ENCODE assay signal across 1 mouse cellular context in genomic region chr11:93968005-93968847, GRCm38 (mm10).
TF ChIP-seq lines count a peak whose summit lies in the region.

Gene Gm20390 (minus strand): TSS chr11:93968293.
Gene Nme1 (minus strand): TSS chr11:93968521.

TF ChIP-seq in CH12.LX, 34 proteins besides CTCF, POLR2A, EP300 and RAD21 (continued from another document):
- TF ChIP-seq SIN3A (IDR thresholded peaks at IDR 0.05; ENCODE audit: low read length): peak; percentile 100
- TF ChIP-seq CHD2 (IDR thresholded peaks at IDR 0.05; ENCODE audit: low read length): peak; percentile 83
- peak; percentile 17; the same call in 1 of the 2 replicates for TF ChIP-seq UBTF (IDR thresholded peaks at IDR 0.05; ENCODE audit: low read depth, low read length)
- TF ChIP-seq JUND (conservative IDR thresholded peaks at IDR 0.05; ENCODE audit: low read depth, low read length): peak; percentile 96
- TF ChIP-seq IRF4 (IDR thresholded peaks at IDR 0.05; ENCODE audit: low read depth, low read length): peak; percentile 94
- TF ChIP-seq MAZ (IDR thresholded peaks at IDR 0.05; ENCODE audit: low read depth, low read length): peak; percentile 99
- peak; percentile 94 for TF ChIP-seq ZNF384 (IDR thresholded peaks at IDR 0.05; ENCODE audit: low read depth, low read length)
- TF ChIP-seq TBP (conservative IDR thresholded peaks at IDR 0.05; ENCODE audit: low read depth, low read length): peak; percentile 90
- TF ChIP-seq PAX5 (IDR thresholded peaks at IDR 0.05; ENCODE audit: low read length): no peak
- peak; percentile 66 for TF ChIP-seq ZC3H11A (IDR thresholded peaks at IDR 0.05; ENCODE audit: low read depth, low read length)
- TF ChIP-seq NRF1 (IDR thresholded peaks at IDR 0.05; ENCODE audit: low read depth, low read length): peak; percentile 71
- TF ChIP-seq MAX (IDR thresholded peaks at IDR 0.05; ENCODE audit: low read length): peak; percentile 99
- TF ChIP-seq ZMIZ1 (IDR thresholded peaks at IDR 0.05; ENCODE audit: low read depth, low read length): no peak
- TF ChIP-seq ETS1 (conservative IDR thresholded peaks at IDR 0.05; ENCODE audit: low read depth, low read length): peak; percentile 87
- peak; percentile 86; the same call in 1 of the 2 replicates for TF ChIP-seq E2F4 (IDR thresholded peaks at IDR 0.05; ENCODE audit: insufficient replicate concordance, low read depth, low read length)
- peak; percentile 92 for TF ChIP-seq RCOR1 (conservative IDR thresholded peaks at IDR 0.05; ENCODE audit: low read depth, low read length)
- TF ChIP-seq GABPA (IDR thresholded peaks at IDR 0.05; ENCODE audit: insufficient replicate concordance, low read depth, low read length): peak; percentile 42; the same call in 1 of the 2 replicates
- no peak for TF ChIP-seq ZKSCAN1 (IDR thresholded peaks at IDR 0.05; ENCODE audit: borderline replicate concordance, low read depth, low read length)
- 0 out of 2 replicates have a peak, but pooled peaks have one; percentile 33 for TF ChIP-seq MAFK (IDR thresholded peaks at IDR 0.05; ENCODE audit: insufficient replicate concordance, low read length)
